Mouse (Mus musculus): Measurements from ENCODE around the gene 4930467E23Rik.
"Not testable (repeated sequence)": the region's sequence is repeated elsewhere in the genome, so short reads cannot be mapped to it uniquely, and the experiment has no call there.

Gene 4930467E23Rik

DNA sequence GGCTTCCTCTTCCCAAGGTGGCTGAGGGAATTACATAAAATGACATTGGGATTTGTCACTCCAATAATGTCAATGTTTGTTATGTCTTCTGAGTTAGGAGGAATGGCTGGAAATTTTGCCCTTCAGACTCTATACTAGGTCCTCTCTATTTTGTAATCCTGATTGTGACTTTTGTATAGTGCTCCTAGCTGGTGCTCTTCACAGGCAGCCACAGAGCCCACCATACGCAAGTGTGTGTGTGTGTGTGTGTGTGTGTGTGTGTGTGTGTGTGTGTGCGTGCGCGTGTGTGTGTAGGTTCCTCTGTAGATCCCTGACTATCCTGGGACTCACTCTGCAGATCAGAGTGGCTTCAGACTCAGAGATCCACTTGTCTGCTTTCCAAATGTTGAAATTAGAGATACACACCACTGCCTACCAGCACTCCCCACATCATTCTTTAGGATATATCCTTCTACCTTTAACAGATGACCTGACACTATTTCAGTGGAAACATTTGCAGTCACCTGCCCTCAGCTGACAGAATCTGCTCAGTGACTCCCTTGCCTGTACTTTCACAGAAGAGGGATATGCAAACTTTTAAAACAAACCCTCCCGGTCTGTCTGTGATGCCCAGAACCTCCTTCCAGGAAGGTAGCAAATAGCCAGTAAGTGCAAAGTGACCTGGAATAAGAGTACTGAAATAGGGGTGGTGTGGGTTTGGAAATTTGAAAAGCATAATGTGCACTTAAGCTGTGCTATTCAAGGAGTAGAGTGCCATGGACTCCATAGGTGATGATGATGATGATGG, 52.1 kb downstream of the 4930467E23Rik start:
- DNase-seq: peak; percentile 36

GRCm38 (mm10) chr8:19782736-19783135, 53.4 kb downstream of the 4930467E23Rik start:
- peak; percentile 18 for DNase-seq

GRCm38 (mm10) chr8:19783860-19784259, 54.5 kb downstream of the 4930467E23Rik start:
- DNase-seq: not testable (repeated sequence)

- DNase-seq: peak; percentile 94
Measured at GRCm38 (mm10) chr8:19784554-19785364, 55.4 kb downstream of the 4930467E23Rik start.

GRCm38 (mm10) chr8:19792696-19793095, 63.3 kb downstream of the 4930467E23Rik start:
- DNase-seq: not testable (repeated sequence)
